Mouse (Mus musculus) olfactory bulb, adult 2 months (tissue): ENCODE results near the gene Cfap221.

Experiments
- CTCF ChIP-seq: fragments of 200-500 bp; IDR thresholded peaks from 2 replicates; pipeline ENCODE4 v1.5.1; 2012; ENCODE audit warnings: low read depth, mild to moderate bottlenecking, low read length, moderate library complexity; ENCODE audit not compliant: insufficient read depth
- POLR2A ChIP-seq: fragments of 200-500 bp; IDR thresholded peaks from 2 replicates; pipeline ENCODE4 v1.6.1; 2012; ENCODE audit warnings: mild to moderate bottlenecking, low read depth, low read length, moderate library complexity; ENCODE audit not compliant: insufficient read depth

DNA sequence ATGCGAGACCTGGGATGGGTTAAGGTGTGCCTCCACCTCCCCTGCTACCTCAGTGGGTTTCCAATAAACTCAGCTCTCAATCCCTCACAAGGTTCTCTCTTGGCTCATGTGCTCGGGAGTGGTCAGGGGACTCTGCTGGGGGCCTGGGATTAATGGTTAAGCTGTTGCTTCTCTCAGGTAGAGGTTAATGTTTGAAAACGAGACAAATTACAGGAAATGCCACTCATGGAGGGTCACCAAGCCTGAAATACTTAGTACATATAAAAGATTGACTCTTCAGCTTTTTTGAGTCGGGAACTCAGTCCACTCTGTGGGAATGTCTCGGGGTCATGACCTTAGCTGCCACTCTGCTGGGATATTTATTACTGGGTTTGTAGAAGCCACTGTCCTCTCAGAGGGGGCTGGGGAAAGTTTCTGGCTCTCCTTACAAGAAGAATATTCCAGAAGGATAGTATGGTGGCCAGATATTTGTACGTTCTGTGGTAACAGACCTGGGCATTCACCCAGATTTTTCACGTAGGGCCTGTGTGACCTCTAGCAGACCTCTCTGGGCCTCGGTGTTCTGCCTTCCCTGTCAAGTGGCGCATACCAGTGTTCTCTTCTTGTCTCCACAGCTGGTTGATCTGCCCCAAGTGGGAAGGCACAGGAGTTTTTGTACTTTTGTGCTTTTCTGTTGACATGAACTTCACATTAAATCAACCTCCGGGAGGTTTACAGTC lies 27.5 kb upstream of the Cfap221 start:
- no peak for TF ChIP-seq CTCF
- TF ChIP-seq POLR2A, result no peak
